ENCODE assay signal across 9 mouse cellular contexts in genomic region chr11:106066616-106067015, GRCm38 (mm10). TPM values are rescaled to one million over a fixed set of nuclear protein-coding genes. Genes with fewer than 3 reads are reported as not detected.
A peak's percentile ranks its signal among the peaks of the same experiment; 100 is the strongest.
DNase-seq lines count a peak whose midpoint lies in the region; ATAC-seq and TF ChIP-seq lines count a peak whose summit lies in the region.
"Not testable (repeated sequence)": the region's sequence is repeated elsewhere in the genome, so short reads cannot be mapped to it uniquely, and the experiment has no call there.
"Had no signal": no experiment of that assay in that cellular context is flagged by ENCODE, and none has a peak within 500 bp of the region (broad histone marks: within the 10 kb centered on the region; RNA-seq: fewer than 3 reads in every experiment).

No protein-coding gene starts in this region.

- intact Hi-C loops in heart, postnatal 36 days (cut with DNase I): not testable (repeated sequence)

- H3K9ac ChIP-seq in lung, embryonic 14.5 days: peak overlapping the region; percentile 90
- peak overlapping the region; percentile 90 for H3K9ac ChIP-seq in neural tube, embryonic 13.5 days

- H3K27ac ChIP-seq in brown adipose tissue, adult 24 weeks (replicated peaks; ENCODE audit: low read depth, low read length): peak overlapping the region; percentile 83
- peak overlapping the region; percentile 90; the same call in 1 of the 2 replicates for H3K27ac ChIP-seq in lung, embryonic 14.5 days (ENCODE audit: low read depth)
- peak overlapping the region; percentile 89 for H3K27ac ChIP-seq in neural tube, embryonic 13.5 days (replicated peaks)

- not testable (repeated sequence) for ATAC-seq in lung, embryonic 14.5 days (ENCODE audit: insufficient read depth); neural tube, embryonic 13.5 days (ENCODE audit: low read depth)

- not testable (repeated sequence) for H3K4me1 ChIP-seq in brown adipose tissue, adult 24 weeks (ENCODE audit: control insufficient read depth, insufficient read depth, insufficient read length, low read length); lung, embryonic 14.5 days (ENCODE audit: insufficient read depth)
- peaks cover 31% of the 10 kb centered on the region for H3K4me1 ChIP-seq in erythroblast, embryonic 14.5 days (ENCODE audit: control insufficient read depth)
- peaks cover 14% of the 10 kb centered on the region for H3K4me1 ChIP-seq in neural tube, embryonic 13.5 days (replicated peaks)

- TF ChIP-seq CTCF in lung, embryonic 14.5 days (IDR thresholded peaks at IDR 0.05; ENCODE audit: low read depth): not testable (repeated sequence)

- peaks cover 14% of the 10 kb centered on the region for H3K36me3 ChIP-seq in erythroblast, embryonic 14.5 days (ENCODE audit: control insufficient read depth)
- not testable (repeated sequence) for H3K36me3 ChIP-seq in lung, embryonic 14.5 days (ENCODE audit: insufficient read depth); neural tube, embryonic 13.5 days

- H3K4me2 ChIP-seq in lung, embryonic 14.5 days: peak overlapping the region; percentile 95
- peak overlapping the region; percentile 92 for H3K4me2 ChIP-seq in neural tube, embryonic 13.5 days

- H3K9me3 ChIP-seq in erythroblast, embryonic 14.5 days (ENCODE audit: control insufficient read depth, low read length); lung, embryonic 14.5 days (ENCODE audit: low read depth, low read length); neural tube, embryonic 13.5 days: not testable (repeated sequence)

- peak; percentile 40 for DNase-seq in ES-CJ7 (ENCODE audit: low read depth, low spot score)
- peak; percentile 20 to 35 for DNase-seq in heart, postnatal 36 days
- DNase-seq in kidney, postnatal 25 days: peak; percentile 62 to 67
- peak; percentile 81 for DNase-seq in lung, embryonic 14.5 days
- peak; percentile 94 for DNase-seq in testis, postnatal 10 days (ENCODE audit: low spot score)

- H3K4me3 ChIP-seq in brown adipose tissue, adult 24 weeks (ENCODE audit: insufficient read depth, low read depth, low read length): peak overlapping the region; percentile 87
- peak overlapping the region; percentile 97 for H3K4me3 ChIP-seq in erythroblast, embryonic 14.5 days (replicated peaks)
- peak overlapping the region; percentile 92 for H3K4me3 ChIP-seq in lung, embryonic 14.5 days (ENCODE audit: low read depth, low read length)
- H3K4me3 ChIP-seq in neural tube, embryonic 13.5 days: peak overlapping the region; percentile 89

- 11% methylated on average over 23 of the region's 23 CpGs for WGBS in lung, embryonic 14.5 days
- WGBS in neural tube, embryonic 13.5 days: 14% methylated on average over 23 of the region's 23 CpGs

- not testable (repeated sequence) for H3K27me3 ChIP-seq in erythroblast, embryonic 14.5 days (ENCODE audit: control insufficient read depth); lung, embryonic 14.5 days (ENCODE audit: insufficient read depth, low read length); neural tube, embryonic 13.5 days

RNA-seq across cellular contexts. Expression of gene Taco1, which starts 0.8 kb away (rescaled TPM):
- 48.4 and 53.8 TPM in 2 replicates for polyA plus RNA-seq in brown adipose tissue, adult 24 weeks (2012; ENCODE audit: insufficient read depth, insufficient read length, missing spikeins)
- 0.49 and 0.57 TPM in 2 replicates for polyA plus RNA-seq in erythroblast, embryonic 14.5 days (2012)
- total RNA-seq in heart, postnatal 36 days (2021): 10 to 100 TPM; 63.3 to 67.3 TPM
- polyA plus RNA-seq in lung, embryonic 14.5 days (2014; fragmentation: Nextera tagmentation; extraction: Ambion mirVana): 9.5 TPM in 2 replicates
- polyA plus RNA-seq in neural tube, embryonic 13.5 days (2015; fragmentation: Nextera tagmentation; extraction: Ambion mirVana): 7.5 and 8.9 TPM in 2 replicates

RNA-seq across cellular contexts. Expression of gene Map3k3, which starts 17.8 kb away (rescaled TPM):
- 8.8 and 10.1 TPM in 2 replicates for polyA plus RNA-seq in brown adipose tissue, adult 24 weeks (2012; ENCODE audit: insufficient read depth, insufficient read length, missing spikeins)
- polyA plus RNA-seq in erythroblast, embryonic 14.5 days (2012): 0.05 and 0.07 TPM in 2 replicates
- 10 to 100 TPM; 38.7 to 44.4 TPM for total RNA-seq in heart, postnatal 36 days (2021)
- 29.1 and 33.4 TPM in 2 replicates for polyA plus RNA-seq in lung, embryonic 14.5 days (2014; fragmentation: Nextera tagmentation; extraction: Ambion mirVana)
- polyA plus RNA-seq in neural tube, embryonic 13.5 days (2015; fragmentation: Nextera tagmentation; extraction: Ambion mirVana): 15.9 and 18.0 TPM in 2 replicates

RNA-seq across cellular contexts. Expression of gene Dcaf7, which starts 29.9 kb away (rescaled TPM):
- 8.4 and 10.1 TPM in 2 replicates for polyA plus RNA-seq in brown adipose tissue, adult 24 weeks (2012; ENCODE audit: insufficient read depth, insufficient read length, missing spikeins)
- 0.91 and 0.92 TPM in 2 replicates for polyA plus RNA-seq in erythroblast, embryonic 14.5 days (2012)
- 10 to 100 TPM; 40.2 to 42.5 TPM for total RNA-seq in heart, postnatal 36 days (2021)
- 72.5 and 83.8 TPM in 2 replicates for polyA plus RNA-seq in lung, embryonic 14.5 days (2014; fragmentation: Nextera tagmentation; extraction: Ambion mirVana)
- 110 and 116 TPM in 2 replicates for polyA plus RNA-seq in neural tube, embryonic 13.5 days (2015; fragmentation: Nextera tagmentation; extraction: Ambion mirVana)

RNA-seq across cellular contexts. Expression of gene Kcnh6, which starts 58.7 kb away (rescaled TPM):
- not detected in 2 replicates for polyA plus RNA-seq in brown adipose tissue, adult 24 weeks (2012; ENCODE audit: insufficient read depth, insufficient read length, missing spikeins)
- not detected in 2 replicates for polyA plus RNA-seq in erythroblast, embryonic 14.5 days (2012)
- under 1 TPM in 1 of 2 experiments, not detected in 1; 0.16 TPM for total RNA-seq in heart, postnatal 36 days (2021)
- polyA plus RNA-seq in lung, embryonic 14.5 days (2014; fragmentation: Nextera tagmentation; extraction: Ambion mirVana): 0.31 and 0.39 TPM in 2 replicates
- 9.2 and 16.7 TPM in 2 replicates for polyA plus RNA-seq in neural tube, embryonic 13.5 days (2015; fragmentation: Nextera tagmentation; extraction: Ambion mirVana)
- total RNA-seq: heart, adult 8-10 months had no signal

Comparison
In these comparisons a context has a peak if more than half of its experiments do, and no peak if none do; other contexts are left out.
1. DNase-seq: peak in every context shown above with its lines; median percentile 94 in testis, postnatal 10 days; 81 in lung, embryonic 14.5 days; 64 in kidney, postnatal 25 days; 40 in ES-CJ7; 28 in heart, postnatal 36 days.